Mouse (Mus musculus): ENCODE results near the gene Slc18a2.

DNA sequence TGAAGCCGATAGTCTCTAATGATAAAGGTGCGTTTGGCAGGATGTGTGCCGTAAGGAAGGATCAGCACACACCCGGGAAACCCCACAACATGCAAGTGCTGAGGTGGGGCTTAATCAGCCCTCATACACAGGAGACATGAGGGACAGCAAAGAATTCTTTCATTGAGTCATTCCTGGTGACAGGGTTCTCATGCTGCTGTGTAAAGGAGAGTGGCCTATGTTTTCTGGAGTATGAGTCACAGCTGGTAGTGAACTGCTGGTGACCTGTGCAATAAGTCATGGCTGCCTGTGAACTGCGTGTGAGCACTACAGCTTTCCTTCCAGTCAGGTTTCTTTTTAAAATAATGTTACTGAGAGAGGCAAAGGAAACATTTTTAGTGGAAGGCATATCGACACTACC is 29.1 kb downstream of the Slc18a2 start:
- no peak for TF ChIP-seq CTCF (conservative IDR thresholded peaks at IDR 0.05 in 1 of 2, IDR thresholded peaks at IDR 0.05 in 1 of 2; ENCODE audit: low read depth in 2 of 2, low read length in 2 of 2)
- no peak for TF ChIP-seq ZMIZ1 (IDR thresholded peaks at IDR 0.05; ENCODE audit: low read depth, low read length)
- TF ChIP-seq ZC3H11A (IDR thresholded peaks at IDR 0.05; ENCODE audit: low read depth, low read length), result no peak
- no peak for TF ChIP-seq ZNF384 (IDR thresholded peaks at IDR 0.05; ENCODE audit: low read depth, low read length)
- TF ChIP-seq POLR2A (IDR thresholded peaks at IDR 0.05; ENCODE audit: low read depth, low read length), result no peak
- TF ChIP-seq TBP (conservative IDR thresholded peaks at IDR 0.05; ENCODE audit: low read depth, low read length), result no peak
- no peak for TF ChIP-seq HCFC1 (IDR thresholded peaks at IDR 0.05; ENCODE audit: low read depth, low read length)

Measured in CH12.LX (cell line).